Mouse (Mus musculus): Measurements from ENCODE around the gene Cfdp1. TPM values are rescaled to one million over a fixed set of nuclear protein-coding genes. Genes with fewer than 3 reads are reported as not detected.
A peak's percentile ranks its signal among the peaks of the same experiment; 100 is the strongest.

Cfdp1 gene
- polyA plus RNA-seq, 1 experiment from 2014 or later: 144 TPM

GRCm38 (mm10) chr8:111881591-111881990 is 27.5 kb upstream of the Cfdp1 start:
- ATAC-seq (ENCODE audit: insufficient number of reproducible peaks, low FRiP score): no peak
- no peak overlapping the region for H3K4me2 ChIP-seq
- H3K36me3 ChIP-seq: no peaks in the 10 kb centered on the region
- peaks cover 6% of the 10 kb centered on the region for H3K27me3 ChIP-seq (replicated peaks)
- no peaks in the 10 kb centered on the region; the same call in 1 of the 2 replicates for H3K9me3 ChIP-seq (replicated peaks)
- H3K27ac ChIP-seq (ENCODE audit: poor library complexity, severe bottlenecking): no peak overlapping the region
- WGBS: 3% methylated on average over 2 of the region's 2 CpGs
- no peaks in the 10 kb centered on the region for H3K4me1 ChIP-seq (replicated peaks)
- H3K4me3 ChIP-seq: no peak overlapping the region
- H3K9ac ChIP-seq: no peak overlapping the region

GRCm38 (mm10) chr8:111877711-111878110 is 23.6 kb upstream of the Cfdp1 start:
- ATAC-seq (ENCODE audit: insufficient number of reproducible peaks, low FRiP score): no peak
- H3K36me3 ChIP-seq: peaks cover 3% of the 10 kb centered on the region; the same call in 1 of the 2 replicates
- H3K27me3 ChIP-seq (replicated peaks): no peaks in the 10 kb centered on the region
- 62% methylated on average over 9 of the region's 9 CpGs for WGBS
- no peak overlapping the region for H3K27ac ChIP-seq (ENCODE audit: poor library complexity, severe bottlenecking)
- no peaks in the 10 kb centered on the region; the same call in 1 of the 2 replicates for H3K9me3 ChIP-seq (replicated peaks)
- peaks cover 4% of the 10 kb centered on the region for H3K4me1 ChIP-seq (replicated peaks)
- H3K4me2 ChIP-seq: no peak overlapping the region
- no peak overlapping the region for H3K9ac ChIP-seq
- H3K4me3 ChIP-seq: no peak overlapping the region

GRCm38 (mm10) chr8:111876355-111876948 is 22.4 kb upstream of the Cfdp1 start, which contains the start of gene Tmem170:
Tmem170 (minus strand) TSS chr8:111876750.
- under 1% methylated on average over 53 of the region's 53 CpGs for WGBS
- peak; percentile 99 for ATAC-seq (ENCODE audit: insufficient number of reproducible peaks, low FRiP score)
- peak within 1 kb of the TSS; percentile 82 for H3K9ac ChIP-seq

GRCm38 (mm10) chr8:111875758-111876157 is 21.7 kb upstream of the Cfdp1 start:
- H3K4me1 ChIP-seq (replicated peaks): peaks cover 4% of the 10 kb centered on the region
- peaks cover 8% of the 10 kb centered on the region; the same call in 1 of the 2 replicates for H3K36me3 ChIP-seq
- peak overlapping the region; percentile 82 for H3K9ac ChIP-seq
- 21% methylated on average over 9 of the region's 9 CpGs for WGBS
- no peaks in the 10 kb centered on the region; the same call in 1 of the 2 replicates for H3K9me3 ChIP-seq (replicated peaks)
- no peak for ATAC-seq (ENCODE audit: insufficient number of reproducible peaks, low FRiP score)
- H3K4me2 ChIP-seq: peak overlapping the region; percentile 93
- peak overlapping the region; percentile 44; the same call in 1 of the 2 replicates for H3K27ac ChIP-seq (ENCODE audit: poor library complexity, severe bottlenecking)
- no peaks in the 10 kb centered on the region for H3K27me3 ChIP-seq (replicated peaks)
- peak overlapping the region; percentile 68 for H3K4me3 ChIP-seq

More at GRCm38 (mm10) chr8:111876355-111876948, 22.4 kb upstream of the Cfdp1 start, which contains the start of gene Tmem170:
- Histone ChIP-seq H3K4me2 (peak within 1 kb of the TSS; percentile 93), H3K27me3 (replicated peaks) (no peaks in the 10 kb centered on the region), H3K4me1 (replicated peaks) (peaks cover 4% of the 10 kb centered on the region), H3K27ac (ENCODE audit: poor library complexity, severe bottlenecking) (peak within 1 kb of the TSS; percentile 44; the same call in 1 of the 2 replicates), H3K9me3 (replicated peaks) (no peaks in the 10 kb centered on the region; the same call in 1 of the 2 replicates), H3K4me3 (peak within 1 kb of the TSS; percentile 68), H3K36me3 (peaks cover 6% of the 10 kb centered on the region; the same call in 1 of the 2 replicates)

GRCm38 (mm10) chr8:111871278-111871677 is 17.2 kb upstream of the Cfdp1 start:
- Histone ChIP-seq H3K27ac (ENCODE audit: poor library complexity, severe bottlenecking) (no peak overlapping the region), H3K4me2 (no peak overlapping the region), H3K9me3 (replicated peaks) (no peaks in the 10 kb centered on the region), H3K4me3 (no peak overlapping the region), H3K4me1 (replicated peaks) (peaks cover 4% of the 10 kb centered on the region), H3K9ac (no peak overlapping the region), H3K27me3 (replicated peaks) (no peaks in the 10 kb centered on the region), H3K36me3 (peaks cover 12% of the 10 kb centered on the region)
- no peak for ATAC-seq (ENCODE audit: insufficient number of reproducible peaks, low FRiP score)
- WGBS: 75% methylated on average over 3 of the region's 3 CpGs

GRCm38 (mm10) chr8:111870379-111870778 is 16.3 kb upstream of the Cfdp1 start:
- no peaks in the 10 kb centered on the region for H3K4me1 ChIP-seq (replicated peaks)
- ATAC-seq (ENCODE audit: insufficient number of reproducible peaks, low FRiP score): no peak
- 73% methylated on average over 3 of the region's 3 CpGs for WGBS
- H3K27me3 ChIP-seq (replicated peaks): no peaks in the 10 kb centered on the region
- no peak overlapping the region for H3K4me3 ChIP-seq
- H3K9ac ChIP-seq: no peak overlapping the region
- H3K9me3 ChIP-seq (replicated peaks): no peaks in the 10 kb centered on the region
- no peak overlapping the region for H3K27ac ChIP-seq (ENCODE audit: poor library complexity, severe bottlenecking)
- no peak overlapping the region for H3K4me2 ChIP-seq
- peaks cover 20% of the 10 kb centered on the region for H3K36me3 ChIP-seq

GRCm38 (mm10) chr8:111868664-111869063 is 14.6 kb upstream of the Cfdp1 start:
- H3K9me3 ChIP-seq (replicated peaks): no peaks in the 10 kb centered on the region
- no peak for ATAC-seq (ENCODE audit: insufficient number of reproducible peaks, low FRiP score)
- H3K4me2 ChIP-seq: no peak overlapping the region
- peaks cover 24% of the 10 kb centered on the region for H3K36me3 ChIP-seq
- 41% methylated on average over 2 of the region's 2 CpGs for WGBS
- no peaks in the 10 kb centered on the region for H3K4me1 ChIP-seq (replicated peaks)
- H3K4me3 ChIP-seq: no peak overlapping the region
- no peak overlapping the region for H3K9ac ChIP-seq
- H3K27me3 ChIP-seq (replicated peaks): no peaks in the 10 kb centered on the region
- no peak overlapping the region for H3K27ac ChIP-seq (ENCODE audit: poor library complexity, severe bottlenecking)

- ATAC-seq (ENCODE audit: insufficient number of reproducible peaks, low FRiP score): no peak
- WGBS: 76% methylated on average over 6 of the region's 6 CpGs
- peaks cover 16% of the 10 kb centered on the region for H3K36me3 ChIP-seq
- no peaks in the 10 kb centered on the region for H3K4me1 ChIP-seq (replicated peaks)
- no peak overlapping the region for H3K4me2 ChIP-seq
- no peaks in the 10 kb centered on the region for H3K27me3 ChIP-seq (replicated peaks)
- H3K27ac ChIP-seq (ENCODE audit: poor library complexity, severe bottlenecking): no peak overlapping the region
- H3K9ac ChIP-seq: no peak overlapping the region
- H3K9me3 ChIP-seq (replicated peaks): no peaks in the 10 kb centered on the region
- no peak overlapping the region for H3K4me3 ChIP-seq
Measured at GRCm38 (mm10) chr8:111865857-111866256, 11.8 kb upstream of the Cfdp1 start.

- no peaks in the 10 kb centered on the region for H3K27me3 ChIP-seq (replicated peaks)
- no peak overlapping the region for H3K4me3 ChIP-seq
- no peak overlapping the region for H3K27ac ChIP-seq (ENCODE audit: poor library complexity, severe bottlenecking)
- H3K4me1 ChIP-seq (replicated peaks): no peaks in the 10 kb centered on the region
- 83% methylated on average over 8 of the region's 8 CpGs for WGBS
- no peak for ATAC-seq (ENCODE audit: insufficient number of reproducible peaks, low FRiP score)
- H3K4me2 ChIP-seq: no peak overlapping the region
- H3K36me3 ChIP-seq: peaks cover 16% of the 10 kb centered on the region
- H3K9ac ChIP-seq: no peak overlapping the region
- H3K9me3 ChIP-seq (replicated peaks): no peaks in the 10 kb centered on the region
Measured at GRCm38 (mm10) chr8:111865130-111865852, 11.2 kb upstream of the Cfdp1 start.

GRCm38 (mm10) chr8:111864648-111865047 is 10.6 kb upstream of the Cfdp1 start:
- 86% methylated on average over 8 of the region's 8 CpGs for WGBS
- Histone ChIP-seq H3K36me3 (peaks cover 16% of the 10 kb centered on the region), H3K27ac (ENCODE audit: poor library complexity, severe bottlenecking) (no peak overlapping the region), H3K4me2 (no peak overlapping the region), H3K4me1 (replicated peaks) (no peaks in the 10 kb centered on the region), H3K9me3 (replicated peaks) (no peaks in the 10 kb centered on the region), H3K4me3 (no peak overlapping the region), H3K9ac (no peak overlapping the region), H3K27me3 (replicated peaks) (no peaks in the 10 kb centered on the region)
- ATAC-seq (ENCODE audit: insufficient number of reproducible peaks, low FRiP score): no peak

- H3K9ac ChIP-seq: no peak overlapping the region
- no peaks in the 10 kb centered on the region for H3K4me1 ChIP-seq (replicated peaks)
- no peak overlapping the region for H3K4me3 ChIP-seq
- no peak overlapping the region for H3K27ac ChIP-seq (ENCODE audit: poor library complexity, severe bottlenecking)
- H3K9me3 ChIP-seq (replicated peaks): no peaks in the 10 kb centered on the region
- H3K27me3 ChIP-seq (replicated peaks): no peaks in the 10 kb centered on the region
- H3K36me3 ChIP-seq: peaks cover 16% of the 10 kb centered on the region
- H3K4me2 ChIP-seq: no peak overlapping the region
- no peak for ATAC-seq (ENCODE audit: insufficient number of reproducible peaks, low FRiP score)
- WGBS: 71% methylated on average over 4 of the region's 4 CpGs
Measured at GRCm38 (mm10) chr8:111863280-111863679, 9.2 kb upstream of the Cfdp1 start.

All from heart, embryonic 12.5 days (tissue).